Mouse (Mus musculus): Measurements from ENCODE around the gene Taar7a.

Taar7a gene

GRCm38 (mm10) chr10:23993381-23993780, at the start of gene Taar7a:
Gene Taar7a, minus strand, starts transcription at chr10:23993481.
- DNase-seq (ENCODE audit: low read depth in 2 of 2, low spot score in 2 of 2) = no peak

GRCm38 (mm10) chr10:24040120-24040869, 47.0 kb upstream of the Taar7a start:
- DNase-seq (ENCODE audit: low read depth in 2 of 2, low spot score in 2 of 2) = no peak

- DNase-seq (ENCODE audit: low read depth in 2 of 2, low spot score in 2 of 2) = no peak
These were observed 44.0 kb upstream of the Taar7a start, which contains the start of gene Taar7e for GRCm38 (mm10) chr10:24037314-24037713. Gene Taar7e, plus strand, starts transcription at chr10:24037614.

DNA sequence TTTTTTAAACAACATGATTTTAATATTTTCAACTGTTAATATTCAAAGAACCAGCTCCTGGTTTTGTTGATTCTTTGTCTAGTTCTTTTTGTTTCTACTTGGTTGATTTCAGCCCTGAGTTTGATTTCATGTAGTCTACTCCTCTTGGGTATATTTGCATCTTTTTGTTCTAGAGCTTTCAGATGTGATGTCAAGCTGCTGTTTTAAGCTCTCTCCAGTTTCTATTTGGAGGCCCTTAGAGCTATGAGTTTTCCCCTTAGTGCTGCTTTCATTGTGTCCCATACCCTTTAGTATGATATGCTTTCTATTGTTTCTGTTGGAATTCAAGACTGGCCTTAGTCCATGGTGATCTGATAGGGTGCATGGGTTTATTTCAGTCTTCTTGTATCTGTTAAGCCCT, 38.1 kb upstream of the Taar7a start:
- no peak for DNase-seq (ENCODE audit: low read depth in 2 of 2, low spot score in 2 of 2)

- DNase-seq (ENCODE audit: low read depth in 2 of 2, low spot score in 2 of 2) = no peak
These were observed 33.6 kb upstream of the Taar7a start, which contains the start of gene Taar7d for GRCm38 (mm10) chr10:24026922-24027321. Gene Taar7d, plus strand, starts transcription at chr10:24027222.

GRCm38 (mm10) chr10:24008143-24008542, 14.9 kb upstream of the Taar7a start:
- no peak for DNase-seq (ENCODE audit: low read depth in 2 of 2, low spot score in 2 of 2)

DNA sequence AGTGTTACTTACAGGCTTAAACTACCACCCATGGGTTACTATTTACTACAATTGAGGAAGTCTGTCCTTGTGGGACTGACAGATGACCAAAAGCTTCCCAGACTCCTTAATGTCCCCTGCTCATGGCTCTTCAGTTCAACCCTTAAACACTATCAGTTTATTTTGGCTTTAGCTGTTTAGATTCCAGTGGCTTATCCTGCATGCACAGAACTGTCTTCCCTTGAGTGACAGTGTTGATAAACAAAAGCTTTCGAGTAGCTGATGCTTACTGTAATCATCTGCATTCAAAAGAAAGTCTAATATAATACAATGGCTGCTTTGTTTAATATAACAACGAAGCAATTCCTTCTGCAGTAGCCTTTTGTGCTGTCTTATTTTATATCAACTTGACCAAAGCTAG, 13.8 kb upstream of the Taar7a start:
- DNase-seq (ENCODE audit: low read depth in 2 of 2, low spot score in 2 of 2) = no peak

DNA sequence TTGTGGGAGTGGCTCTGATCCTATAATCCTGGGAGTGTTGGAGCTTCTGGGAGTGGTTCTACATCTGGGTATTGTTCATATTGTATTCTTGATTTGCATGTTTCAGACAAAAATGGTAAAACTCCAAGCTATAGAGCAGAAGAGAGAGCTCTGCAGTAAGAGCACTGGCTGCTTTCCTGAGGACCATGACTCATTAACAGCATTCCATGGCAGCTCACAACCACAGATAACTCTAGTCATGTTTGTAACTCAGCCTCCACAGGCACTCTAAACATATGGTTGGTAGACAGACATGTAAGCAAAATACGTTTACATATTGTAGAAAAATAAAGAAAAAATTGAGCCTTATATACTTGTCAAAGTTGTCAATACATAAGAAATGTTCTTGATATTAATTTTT, 13.2 kb upstream of the Taar7a start:
- DNase-seq (ENCODE audit: low read depth in 2 of 2, low spot score in 2 of 2) = no peak

DNA sequence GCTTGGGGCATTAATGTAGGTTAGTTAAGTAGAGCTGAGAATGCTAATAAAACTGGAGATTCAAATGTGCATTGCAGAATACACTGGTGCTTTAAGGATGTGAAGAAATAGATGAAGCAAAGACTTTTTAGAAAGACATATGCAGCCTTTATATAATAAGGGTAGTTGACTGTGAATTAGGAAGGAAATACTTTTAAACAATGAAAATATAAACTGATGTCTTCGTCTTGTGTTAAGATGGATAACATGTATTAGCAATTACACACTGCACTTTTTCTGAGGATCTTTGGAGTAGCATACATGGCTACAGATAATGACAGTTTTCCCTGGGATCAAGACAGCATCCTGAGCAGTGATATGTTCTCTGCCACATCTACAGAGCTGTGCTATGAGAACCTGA, 6.4 kb upstream of the Taar7a start, which contains the start of gene Taar7b:
Gene Taar7b (plus strand): TSS at position 301 of the 400 bp plus-strand sequence.
- DNase-seq (ENCODE audit: low read depth in 2 of 2, low spot score in 2 of 2) = no peak

GRCm38 (mm10) chr10:23986419-23986818, 6.9 kb downstream of the Taar7a start:
- no peak for DNase-seq (ENCODE audit: low read depth in 2 of 2, low spot score in 2 of 2)

DNA sequence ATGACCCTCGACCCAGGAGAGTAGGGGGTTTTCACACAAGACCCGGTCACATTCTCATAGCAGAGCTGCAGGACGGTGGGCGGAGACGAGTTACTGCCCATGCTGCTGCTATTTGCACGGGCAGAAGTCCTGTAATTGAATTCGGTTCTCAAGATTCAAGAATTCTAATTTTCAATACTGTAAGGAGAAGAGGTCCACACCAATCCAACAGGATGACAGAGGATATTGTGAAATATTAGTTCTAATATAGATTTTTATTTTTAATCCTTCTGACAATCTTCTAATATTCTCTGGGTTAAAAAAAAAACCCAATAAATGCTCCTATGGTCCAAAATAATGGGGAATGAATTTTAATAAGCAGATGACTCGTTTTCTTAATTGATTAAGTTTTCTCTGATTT, 7.7 kb downstream of the Taar7a start, which contains the start of gene Taar6:
Gene Taar6 (minus strand): TSS at position 101 of the 400 bp plus-strand sequence.
- no peak for DNase-seq (ENCODE audit: low read depth in 2 of 2, low spot score in 2 of 2)

DNA sequence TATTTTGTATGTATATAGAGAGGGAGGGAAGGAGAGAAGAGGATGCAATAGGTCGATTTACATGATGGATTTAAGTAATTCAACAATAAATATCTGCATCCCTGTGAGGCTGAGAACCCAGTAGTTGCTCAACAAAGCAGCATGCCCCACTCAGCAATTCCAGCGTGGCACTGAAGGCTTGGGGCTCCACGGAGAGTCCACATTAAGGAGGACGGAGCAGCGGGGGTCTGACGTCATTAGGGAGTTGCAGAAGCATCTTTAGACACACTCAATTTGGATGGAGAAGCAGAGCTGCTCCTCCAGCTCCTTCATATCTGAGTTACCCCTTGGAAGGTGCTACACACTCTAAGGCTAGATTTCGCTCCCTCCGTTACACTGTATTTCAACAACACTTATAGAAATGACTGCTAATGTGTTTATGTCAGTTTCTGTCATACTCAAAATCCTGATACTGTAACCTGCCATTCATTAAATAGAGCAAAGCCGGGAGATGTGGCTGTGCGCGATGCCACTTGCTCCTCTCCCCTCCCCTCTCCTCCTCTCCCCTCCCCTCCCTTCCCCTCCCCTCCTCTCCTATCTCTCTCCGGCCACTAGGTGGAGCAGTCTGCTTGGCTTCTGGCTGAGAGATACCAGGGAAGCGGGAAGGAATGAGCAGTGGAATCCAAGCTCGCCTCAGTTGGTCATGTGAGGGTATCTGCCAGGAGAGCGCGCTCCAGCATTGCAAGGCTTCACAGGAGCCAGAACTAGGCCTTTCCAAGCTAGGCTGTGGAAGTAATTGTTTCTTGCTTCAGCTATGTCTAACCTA, 14.2 kb downstream of the Taar7a start:
- peak; percentile 9 to 11 for DNase-seq (ENCODE audit: low read depth in 2 of 2, low spot score in 2 of 2)

DNA sequence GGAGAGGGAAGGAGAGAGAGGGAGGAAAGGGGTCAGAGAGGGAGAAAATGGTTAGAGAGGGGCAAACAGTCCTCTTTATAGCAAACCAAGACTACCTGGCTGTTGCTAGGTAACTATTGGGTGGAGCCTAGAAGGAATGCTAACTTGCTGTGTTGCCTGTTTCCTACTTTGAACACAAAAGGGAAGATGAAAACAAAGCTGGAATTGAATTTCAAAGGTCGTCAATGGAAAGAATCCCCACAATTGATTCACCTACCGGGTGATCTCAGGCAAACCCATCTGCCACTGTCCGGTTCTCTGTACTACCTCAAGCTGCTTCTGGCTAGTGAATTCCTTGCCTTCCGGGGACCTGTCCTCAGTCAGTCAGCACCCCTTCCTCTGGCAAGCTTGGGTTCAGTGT, 15.3 kb downstream of the Taar7a start:
- no peak for DNase-seq (ENCODE audit: low read depth in 2 of 2, low spot score in 2 of 2)

DNA sequence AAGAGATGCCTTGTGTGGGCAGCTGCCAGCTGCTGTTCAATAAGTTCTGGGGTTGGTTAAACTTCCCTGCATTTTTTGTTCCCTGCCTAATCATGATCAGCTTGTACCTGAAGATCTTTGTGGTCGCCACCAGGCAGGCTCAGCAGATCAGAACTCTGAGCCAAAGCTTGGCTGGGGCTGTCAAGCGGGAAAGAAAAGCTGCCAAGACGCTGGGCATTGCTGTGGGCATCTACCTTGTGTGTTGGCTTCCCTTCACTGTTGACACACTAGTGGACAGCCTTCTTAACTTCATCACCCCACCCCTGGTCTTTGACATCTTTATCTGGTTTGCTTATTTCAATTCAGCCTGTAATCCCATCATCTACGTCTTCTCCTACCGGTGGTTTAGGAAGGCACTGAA, 22.0 kb downstream of the Taar7a start:
- no peak for DNase-seq (ENCODE audit: low read depth in 2 of 2, low spot score in 2 of 2)

GRCm38 (mm10) chr10:23970656-23971165, 22.6 kb downstream of the Taar7a start, which contains the start of gene Taar5:
Gene Taar5, plus strand, starts transcription at chr10:23970706.
- no peak for DNase-seq (ENCODE audit: low read depth in 2 of 2, low spot score in 2 of 2)

DNA sequence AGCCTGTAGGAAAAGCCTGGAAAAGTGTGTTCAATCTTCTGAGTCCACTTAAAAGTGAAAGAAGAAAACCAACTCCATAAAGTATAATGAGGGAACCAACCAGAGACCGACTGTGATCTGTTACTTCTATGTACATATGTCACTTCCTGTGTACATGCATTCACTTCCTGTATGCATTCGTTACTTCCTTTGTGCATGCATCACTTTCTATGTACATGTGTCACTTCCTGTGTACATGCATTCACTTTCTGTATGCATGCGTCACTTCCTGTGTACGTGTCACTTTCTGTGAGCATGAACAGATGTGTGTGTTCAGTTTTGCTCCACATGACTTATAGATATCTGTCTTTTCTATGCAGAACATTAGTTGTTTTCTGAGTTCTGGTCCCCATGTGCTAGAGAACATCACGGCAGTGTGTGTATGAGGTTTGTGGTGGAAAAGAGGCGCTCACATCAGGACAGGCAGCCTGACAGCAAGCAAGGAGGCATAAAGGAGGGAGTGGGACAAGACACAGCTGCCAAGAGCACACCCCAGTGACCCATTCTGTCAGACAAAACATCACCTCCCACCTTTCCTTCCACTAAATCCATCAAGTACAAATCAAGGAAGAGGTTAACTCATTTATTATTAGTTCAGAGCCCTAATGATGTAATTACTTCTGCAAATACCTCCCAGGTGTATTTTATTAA, 28.2 kb downstream of the Taar7a start:
- DNase-seq (ENCODE audit: low read depth in 2 of 2, low spot score in 2 of 2) = no peak

GRCm38 (mm10) chr10:23963444-23963843, 29.8 kb downstream of the Taar7a start:
- DNase-seq (ENCODE audit: low read depth in 2 of 2, low spot score in 2 of 2) = no peak

DNA sequence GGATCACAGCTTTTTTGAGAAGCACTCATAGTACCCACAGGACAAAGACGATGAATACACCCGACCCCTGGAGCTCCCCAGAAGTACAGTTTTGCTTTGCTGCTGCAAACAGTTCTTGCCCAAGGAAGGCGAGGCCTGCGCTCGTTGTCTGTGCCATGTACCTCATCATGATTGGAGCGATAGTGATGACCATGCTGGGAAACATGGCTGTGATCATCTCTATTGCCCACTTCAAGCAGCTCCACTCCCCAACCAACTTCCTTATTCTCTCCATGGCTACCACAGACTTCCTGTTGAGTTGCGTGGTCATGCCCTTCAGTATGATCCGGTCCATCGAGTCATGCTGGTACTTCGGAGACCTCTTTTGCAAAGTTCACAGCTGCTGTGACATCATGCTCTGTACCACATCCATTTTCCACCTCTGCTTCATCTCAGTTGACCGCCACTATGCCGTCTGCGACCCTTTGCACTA, 32.8 kb downstream of the Taar7a start, which contains the start of gene Taar4:
Gene Taar4 (plus strand): TSS at position 51 of the 472 bp plus-strand sequence.
- no peak for DNase-seq (ENCODE audit: low read depth in 2 of 2, low spot score in 2 of 2)

- DNase-seq (ENCODE audit: low read depth in 2 of 2, low spot score in 2 of 2) = no peak
These were observed 34.2 kb downstream of the Taar7a start for GRCm38 (mm10) chr10:23959071-23959470.

GRCm38 (mm10) chr10:23951714-23952113, 41.6 kb downstream of the Taar7a start:
- DNase-seq (ENCODE audit: low read depth in 2 of 2, low spot score in 2 of 2) = no peak

- no peak for DNase-seq (ENCODE audit: low read depth in 2 of 2, low spot score in 2 of 2)
These were observed 43.7 kb downstream of the Taar7a start, which contains the start of gene Taar3 for GRCm38 (mm10) chr10:23949508-23950005. Gene Taar3, plus strand, starts transcription at chr10:23949558.

All from CD8-positive naive resting alpha-beta T cell, adult 2 months (primary cell).